Mouse (Mus musculus) spleen, postnatal 4 days (tissue): ENCODE results near the gene Mars2.

Source experiments
- DNase-seq, 2 experiments: peaks; one replicate each; pipeline ENCODE4 v3.0.0; 2022; ENCODE audit warnings: low spot score in 2 of 2

Mars2 gene

GRCm38 (mm10) chr1:55236890-55237642 is at the start of gene Mars2:
Gene Mars2 (plus strand): TSS chr1:55237177.
- DNase-seq, result peak; percentile 94 to 97

- DNase-seq, result no peak
These were observed 45.0 kb upstream of the Mars2 start for GRCm38 (mm10) chr1:55192015-55192414.

GRCm38 (mm10) chr1:55192824-55193223 is 44.2 kb upstream of the Mars2 start:
- peak; percentile 36 to 78 for DNase-seq

GRCm38 (mm10) chr1:55193316-55193715 is 43.7 kb upstream of the Mars2 start:
- no peak for DNase-seq

GRCm38 (mm10) chr1:55194064-55194915 is 42.7 kb upstream of the Mars2 start:
- no peak for DNase-seq

GRCm38 (mm10) chr1:55195021-55195420 is 42.0 kb upstream of the Mars2 start:
- no peak for DNase-seq

GRCm38 (mm10) chr1:55196327-55197003 is 40.5 kb upstream of the Mars2 start:
- no peak for DNase-seq

GRCm38 (mm10) chr1:55198719-55199118 is 38.3 kb upstream of the Mars2 start:
- no peak for DNase-seq

GRCm38 (mm10) chr1:55201850-55202752 is 34.9 kb upstream of the Mars2 start:
- DNase-seq, result no peak

- no peak for DNase-seq
These were observed 31.1 kb upstream of the Mars2 start for GRCm38 (mm10) chr1:55205808-55206327.

- no peak for DNase-seq
These were observed 29.4 kb upstream of the Mars2 start for GRCm38 (mm10) chr1:55207561-55207960.

- DNase-seq, result no peak
These were observed 28.4 kb upstream of the Mars2 start for GRCm38 (mm10) chr1:55208500-55209140.

GRCm38 (mm10) chr1:55210202-55210965 is 26.6 kb upstream of the Mars2 start:
- DNase-seq, result peak in 1 of 2 experiments; percentile 42

GRCm38 (mm10) chr1:55211081-55211480 is 25.9 kb upstream of the Mars2 start:
- DNase-seq, result no peak

- no peak for DNase-seq
These were observed 24.2 kb upstream of the Mars2 start for GRCm38 (mm10) chr1:55212771-55213170.

GRCm38 (mm10) chr1:55213475-55213874 is 23.5 kb upstream of the Mars2 start:
- no peak for DNase-seq

- no peak for DNase-seq
These were observed 23.0 kb upstream of the Mars2 start for GRCm38 (mm10) chr1:55213936-55214335.

- DNase-seq, result peak; percentile 58 to 73
These were observed 21.7 kb upstream of the Mars2 start for GRCm38 (mm10) chr1:55215185-55215813.

GRCm38 (mm10) chr1:55217191-55217590 is 19.8 kb upstream of the Mars2 start:
- no peak for DNase-seq
